Mouse (Mus musculus) right cerebral cortex, postnatal 14 days (tissue): Measurements from ENCODE around the gene Magea1.
"Not testable (repeated sequence)": the region's sequence is repeated elsewhere in the genome, so short reads cannot be mapped to it uniquely, and the experiment has no call there.

Source experiments
- DNase-seq: peaks from one replicate; pipeline ENCODE4 v3.0.0; 2022

Gene Magea1

DNA sequence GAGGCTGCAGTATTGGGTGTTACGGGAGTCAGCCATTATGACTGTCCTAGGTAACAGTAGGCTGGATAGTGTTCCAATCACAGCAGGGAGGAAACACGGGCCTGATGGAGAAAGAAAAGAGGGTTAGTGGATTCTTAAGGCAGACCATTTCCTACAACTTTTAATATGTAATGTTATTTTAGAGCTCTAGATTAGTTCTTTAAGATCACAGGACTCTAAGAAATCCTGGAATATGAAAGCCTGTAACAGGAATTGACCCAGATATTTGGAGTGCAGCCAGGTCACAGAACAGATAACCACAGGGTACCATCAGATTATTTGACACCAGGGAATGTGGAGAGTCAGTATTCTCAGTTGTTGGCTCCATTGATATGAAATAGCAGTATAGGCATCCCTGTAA lies at the start of gene Magea1:
Gene Magea1 (minus strand): TSS at position 101 of the 400 bp plus-strand sequence.
- not testable (repeated sequence) for DNase-seq

DNA sequence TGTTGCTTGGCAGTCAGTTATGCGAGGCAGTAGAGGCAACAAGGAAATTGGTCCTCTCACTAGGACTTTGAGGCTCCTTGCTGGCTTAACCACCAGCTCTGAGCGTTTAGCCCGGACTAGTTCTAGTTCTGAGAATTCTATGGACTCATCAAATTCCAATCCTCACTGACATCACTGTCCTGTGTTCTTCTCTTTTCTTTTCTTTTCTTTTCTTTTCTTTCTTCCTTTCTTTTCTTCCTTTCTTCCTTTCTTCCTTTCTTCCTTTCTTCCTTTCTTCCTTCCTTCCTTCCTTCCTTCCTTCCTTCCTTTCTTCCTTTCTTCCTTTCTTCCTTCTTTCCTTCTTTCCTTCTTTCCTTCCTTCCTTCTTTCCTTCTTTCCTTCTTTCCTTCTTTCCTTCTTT lies 38.7 kb upstream of the Magea1 start, which contains the start of gene Cldn34b2:
Gene Cldn34b2 (minus strand): TSS at position 101 of the 400 bp plus-strand sequence.
- DNase-seq, result not testable (repeated sequence)

- DNase-seq, result no peak
These were observed 8.4 kb upstream of the Magea1 start for GRCm38 (mm10) chrX:155098024-155098423.

GRCm38 (mm10) chrX:155093566-155093965 lies 4.0 kb upstream of the Magea1 start, which contains the start of gene Magea2:
TSS of gene Magea2 (minus strand) at chrX:155093666.
- not testable (repeated sequence) for DNase-seq

- not testable (repeated sequence) for DNase-seq
These were observed 26.5 kb downstream of the Magea1 start, which contains the start of gene Magea5 for GRCm38 (mm10) chrX:155063045-155063444. TSS of gene Magea5 (minus strand) at chrX:155063145.
